Mouse (Mus musculus) hindlimb bud, embryonic 11.5 days (tissue): ENCODE results near the gene Zbtb34.

ENCODE experiments used
- DNase-seq: peaks from one replicate; pipeline ENCODE4 v3.0.0-alpha.2; 2012; ENCODE audit warnings: low read depth, low spot score; ENCODE audit errors: extremely low spot score

The Zbtb34 gene

DNA sequence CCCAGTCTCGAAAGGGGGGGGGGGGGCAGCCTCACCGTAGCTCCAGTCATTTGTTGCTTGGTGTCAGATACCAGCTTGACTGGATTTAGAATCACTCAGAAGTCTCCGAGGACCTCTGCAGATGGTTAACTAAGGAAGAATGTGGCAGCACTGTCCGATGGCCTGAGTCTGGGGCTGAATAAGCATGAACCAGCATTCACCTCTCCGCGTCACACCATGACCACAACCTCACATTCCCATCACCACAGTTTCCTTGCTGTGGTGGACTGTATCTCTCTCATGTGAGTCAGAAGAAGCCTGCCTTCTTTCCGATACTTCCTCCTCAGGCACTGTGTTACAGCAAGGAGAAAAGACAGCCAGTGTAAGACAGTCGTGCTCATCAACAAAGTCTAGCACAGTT lies 71.9 kb downstream of the Zbtb34 start:
- no peak for DNase-seq

DNA sequence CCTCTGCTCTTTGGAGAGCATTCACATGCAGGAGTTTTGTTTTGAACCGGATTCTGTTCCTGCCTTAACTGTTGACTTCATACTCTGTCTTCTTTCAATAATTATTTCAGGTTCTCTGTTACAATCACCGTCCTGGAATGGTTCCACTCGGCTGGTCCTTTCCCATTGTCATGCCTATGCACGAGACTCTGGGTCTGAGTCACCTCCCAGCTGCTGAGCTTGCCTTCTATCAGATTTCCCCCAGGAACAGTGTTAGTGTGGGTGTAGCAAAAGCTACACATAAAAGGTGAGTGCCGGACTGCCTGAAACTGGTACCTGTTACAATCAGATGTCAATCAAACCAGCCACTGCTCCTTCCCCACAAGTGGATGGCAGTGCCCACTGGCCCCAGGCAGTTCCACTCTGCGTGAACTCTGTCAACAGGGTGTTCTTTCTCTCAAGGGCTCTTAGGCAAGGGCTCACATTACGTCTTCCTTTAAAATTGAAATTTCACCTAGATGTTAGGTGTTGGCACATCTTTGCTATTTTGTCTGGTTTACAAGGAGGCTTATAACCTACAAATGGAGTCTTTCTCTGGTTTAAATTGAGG lies 73.8 kb downstream of the Zbtb34 start:
- DNase-seq: no peak
